Mouse (Mus musculus): ENCODE measurements around the gene Ap3d1. TPM values are rescaled to one million over a fixed set of nuclear protein-coding genes. Genes with fewer than 3 reads are reported as not detected.

The Ap3d1 gene
- total and polyA plus RNA-seq, 2 experiments from 2014 or later = 99.7 to 201 TPM

DNA sequence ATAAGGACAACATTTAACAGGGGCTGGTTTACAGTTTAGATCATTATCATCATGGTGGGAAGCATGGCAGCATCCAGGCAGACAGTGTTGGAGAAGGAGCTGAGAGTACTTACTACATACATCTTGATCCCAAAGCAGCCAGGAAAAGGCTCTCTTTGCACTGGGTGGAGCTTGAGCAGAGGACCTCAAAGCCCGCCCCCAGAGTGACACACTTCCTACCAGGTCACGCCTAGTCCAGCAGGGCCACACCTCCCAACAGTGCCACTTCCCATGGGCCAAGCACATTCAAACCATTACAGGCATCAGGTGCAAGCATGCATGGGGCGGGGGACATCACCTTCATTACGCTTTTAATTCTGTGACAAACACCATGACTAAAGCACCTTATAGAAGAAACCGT is 2.2 kb upstream of the Ap3d1 start:
- H3K9ac ChIP-seq (replicated peaks; ENCODE audit: low read length) = no peak overlapping the region
- DNase-seq (ENCODE audit: low spot score) = no peak
- H3K9me3 ChIP-seq (ENCODE audit: low read length) = no peaks in the 10 kb centered on the region
- no peak overlapping the region for H3K4me2 ChIP-seq (ENCODE audit: low read depth, low read length)
- H3K36me3 ChIP-seq (ENCODE audit: insufficient read depth, low read length) = no peaks in the 10 kb centered on the region
- no peaks in the 10 kb centered on the region for H3K27me3 ChIP-seq (ENCODE audit: insufficient read depth, low read length)
- WGBS = 44% methylated on average over 5 of the region's 5 CpGs
- no peak overlapping the region for H3K27ac ChIP-seq
- H3K4me1 ChIP-seq (ENCODE audit: insufficient read depth, low read length) = peaks cover 15% of the 10 kb centered on the region
- no peak for ATAC-seq
- no peak overlapping the region for H3K4me3 ChIP-seq (ENCODE audit: low read length)
- TF ChIP-seq CTCF (IDR thresholded peaks at IDR 0.05; ENCODE audit: low read depth) = no peak

DNA sequence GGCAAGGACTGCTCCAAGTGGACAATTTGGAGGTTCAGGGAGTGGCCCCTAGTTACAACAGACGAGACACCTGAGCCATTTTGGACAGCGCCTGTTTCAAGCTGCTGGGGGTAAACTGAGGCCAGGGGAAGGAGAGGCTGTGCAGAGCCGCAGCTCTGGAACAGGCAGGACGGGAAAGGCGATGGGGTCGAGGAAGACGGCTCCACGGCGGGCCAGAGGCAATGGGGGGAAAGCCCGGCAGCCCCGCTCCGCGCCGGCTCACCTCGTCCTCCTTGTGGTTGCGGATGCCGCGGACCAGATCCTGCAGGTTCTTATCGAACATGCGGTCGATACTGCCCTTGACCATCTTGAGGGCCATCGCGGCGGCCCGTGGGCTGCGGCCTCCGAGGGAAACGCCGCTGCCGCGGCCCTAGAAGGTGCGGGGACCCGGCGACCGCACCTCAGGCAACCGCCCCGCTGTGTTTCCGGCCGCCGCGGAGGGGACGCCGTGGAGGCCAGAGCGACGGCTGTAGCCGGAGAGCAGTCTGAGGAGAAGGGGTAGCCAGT is 357 bp downstream of the Ap3d1 start:
- DNase-seq (ENCODE audit: low spot score) = no peak
- H3K27me3 ChIP-seq (ENCODE audit: insufficient read depth, low read length) = no peaks in the 10 kb centered on the region
- no peaks in the 10 kb centered on the region for H3K36me3 ChIP-seq (ENCODE audit: insufficient read depth, low read length)
- H3K4me2 ChIP-seq (ENCODE audit: low read depth, low read length) = peak overlapping the region; percentile 92
- WGBS = under 1% methylated on average over 46 of the region's 46 CpGs
- H3K9ac ChIP-seq (replicated peaks; ENCODE audit: low read length) = peak overlapping the region; percentile 99
- no peaks in the 10 kb centered on the region for H3K9me3 ChIP-seq (ENCODE audit: low read length)
- peak overlapping the region; percentile 100 for H3K4me3 ChIP-seq (ENCODE audit: low read length)
- no peak; the same call in 1 of the 2 replicates for ATAC-seq
- H3K4me1 ChIP-seq (ENCODE audit: insufficient read depth, low read length) = peaks cover 20% of the 10 kb centered on the region
- TF ChIP-seq CTCF (IDR thresholded peaks at IDR 0.05; ENCODE audit: low read depth) = no peak
- H3K27ac ChIP-seq = peak overlapping the region; percentile 83

DNA sequence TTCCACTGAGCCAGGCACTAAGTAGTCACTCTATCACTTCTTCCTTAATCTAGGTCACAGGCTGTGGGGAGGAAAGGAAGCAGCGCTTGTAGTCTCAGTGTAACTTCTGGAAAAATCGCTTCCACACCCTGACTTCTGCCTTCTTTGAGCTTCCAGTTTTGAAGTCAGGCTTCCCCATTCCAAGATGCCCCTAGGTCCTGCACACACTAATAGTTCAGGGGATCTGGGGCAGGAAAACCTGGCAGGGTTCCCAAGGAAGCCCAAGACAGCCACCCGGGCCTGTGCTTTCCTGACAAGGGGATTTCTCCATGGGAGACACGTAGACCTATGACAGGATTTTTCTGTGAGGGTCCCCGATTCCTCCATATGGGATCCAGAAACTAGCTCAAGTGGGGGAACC is 918 bp downstream of the Ap3d1 start:
- 22% methylated on average over 5 of the region's 5 CpGs for WGBS
- Histone ChIP-seq H3K4me1 (ENCODE audit: insufficient read depth, low read length) (peaks cover 20% of the 10 kb centered on the region), H3K4me3 (ENCODE audit: low read length) (peak overlapping the region; percentile 100), H3K27me3 (ENCODE audit: insufficient read depth, low read length) (no peaks in the 10 kb centered on the region), H3K9ac (replicated peaks; ENCODE audit: low read length) (peak overlapping the region; percentile 99), H3K9me3 (ENCODE audit: low read length) (no peaks in the 10 kb centered on the region), H3K4me2 (ENCODE audit: low read depth, low read length) (peak overlapping the region; percentile 92), H3K27ac (peak overlapping the region; percentile 83; the same call in 1 of the 2 replicates), H3K36me3 (ENCODE audit: insufficient read depth, low read length) (no peaks in the 10 kb centered on the region)
- ATAC-seq (no peak), DNase-seq (ENCODE audit: low spot score) (peak; percentile 37)
- TF ChIP-seq CTCF (IDR thresholded peaks at IDR 0.05; ENCODE audit: low read depth) = no peak

DNA sequence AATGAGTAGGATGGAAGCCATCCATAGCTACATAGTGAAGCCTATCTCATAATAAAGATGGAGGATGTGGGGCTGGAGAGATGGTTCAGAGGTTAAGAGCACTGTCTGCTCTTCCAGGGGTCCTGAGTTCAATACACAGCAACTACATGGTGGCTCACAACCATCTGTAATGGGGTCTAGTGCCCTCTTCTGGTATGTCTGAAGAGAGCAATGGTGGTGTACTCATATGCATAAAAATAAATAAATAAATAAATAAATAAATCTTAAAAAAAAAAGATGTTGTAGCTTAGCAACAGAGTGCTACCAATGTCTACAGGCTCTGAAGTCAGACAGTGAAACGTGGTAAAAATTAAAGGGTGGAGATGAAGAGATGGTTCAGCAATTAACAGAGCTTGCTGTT is 3.4 kb downstream of the Ap3d1 start:
- no peak for DNase-seq (ENCODE audit: low spot score)
- peak; percentile 9; the same call in 1 of the 2 replicates for TF ChIP-seq CTCF (IDR thresholded peaks at IDR 0.05; ENCODE audit: low read depth)
- Histone ChIP-seq H3K9me3 (ENCODE audit: low read length) (no peaks in the 10 kb centered on the region), H3K4me2 (ENCODE audit: low read depth, low read length) (no peak overlapping the region), H3K27me3 (ENCODE audit: insufficient read depth, low read length) (no peaks in the 10 kb centered on the region), H3K9ac (replicated peaks; ENCODE audit: low read length) (no peak overlapping the region), H3K4me1 (ENCODE audit: insufficient read depth, low read length) (peaks cover 20% of the 10 kb centered on the region), H3K27ac (no peak overlapping the region), H3K4me3 (ENCODE audit: low read length) (no peak overlapping the region), H3K36me3 (ENCODE audit: insufficient read depth, low read length) (no peaks in the 10 kb centered on the region)
- no peak for ATAC-seq
- 41% methylated on average over 1 of the region's 1 CpGs for WGBS

DNA sequence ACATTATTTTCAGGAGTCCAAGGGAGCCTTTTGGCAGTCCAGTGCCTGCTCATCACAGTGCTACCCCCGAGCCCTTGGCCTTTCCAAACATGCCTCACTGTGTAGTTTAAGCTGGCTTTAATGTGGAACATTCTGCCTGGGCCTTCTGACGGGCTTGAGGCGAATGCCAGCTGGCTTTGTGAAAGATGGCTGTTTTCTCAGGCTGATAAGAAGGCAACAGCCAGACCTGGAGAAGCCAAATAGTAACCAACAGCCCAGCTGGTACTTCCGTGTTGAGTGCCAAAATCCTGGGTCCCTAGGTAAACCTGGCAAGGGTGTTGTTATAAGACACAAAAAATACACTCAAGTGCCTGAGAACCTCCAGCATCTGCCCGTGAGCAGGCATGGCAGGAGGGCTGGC is 5.3 kb downstream of the Ap3d1 start:
- Histone ChIP-seq H3K4me1 (ENCODE audit: insufficient read depth, low read length) (peaks cover 15% of the 10 kb centered on the region), H3K4me2 (ENCODE audit: low read depth, low read length) (no peak overlapping the region), H3K9me3 (ENCODE audit: low read length) (no peaks in the 10 kb centered on the region), H3K36me3 (ENCODE audit: insufficient read depth, low read length) (peaks cover 8% of the 10 kb centered on the region), H3K27ac (peak overlapping the region; percentile 32), H3K9ac (replicated peaks; ENCODE audit: low read length) (no peak overlapping the region), H3K4me3 (ENCODE audit: low read length) (no peak overlapping the region), H3K27me3 (ENCODE audit: insufficient read depth, low read length) (no peaks in the 10 kb centered on the region)
- peak; percentile 35 for DNase-seq (ENCODE audit: low spot score)
- no peak for TF ChIP-seq CTCF (IDR thresholded peaks at IDR 0.05; ENCODE audit: low read depth)
- no peak; the same call in 1 of the 2 replicates for ATAC-seq
- WGBS = 47% methylated on average over 5 of the region's 5 CpGs

DNA sequence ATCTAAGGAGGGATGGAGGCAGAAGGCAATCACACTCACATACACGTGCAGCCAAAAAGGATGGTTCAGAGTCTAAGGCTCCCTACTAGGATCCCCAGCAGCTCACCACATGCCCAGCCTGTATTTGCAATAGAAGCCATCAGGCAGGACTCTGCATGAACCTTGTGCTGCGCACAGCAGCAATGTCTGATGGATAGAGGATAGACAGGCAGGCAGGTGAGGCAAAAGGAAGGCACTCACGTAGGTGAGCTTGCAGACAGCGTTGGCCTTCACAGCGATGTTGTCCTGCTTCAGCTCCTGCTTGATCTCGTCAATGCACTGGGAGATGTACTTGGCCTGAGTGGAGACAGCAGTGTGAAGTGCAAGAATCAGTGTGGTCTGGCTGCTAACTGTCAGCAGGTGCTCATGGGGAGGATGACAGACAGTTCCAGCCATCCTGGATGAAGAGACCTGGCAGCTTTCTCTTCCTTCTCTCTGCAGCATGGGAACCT is 9.4 kb downstream of the Ap3d1 start:
- TF ChIP-seq CTCF (IDR thresholded peaks at IDR 0.05; ENCODE audit: low read depth) = no peak
- ATAC-seq (no peak), DNase-seq (ENCODE audit: low spot score) (no peak)
- H3K9me3 ChIP-seq (ENCODE audit: low read length) = no peaks in the 10 kb centered on the region
- H3K4me1 ChIP-seq (ENCODE audit: insufficient read depth, low read length) = no peaks in the 10 kb centered on the region
- no peak overlapping the region for H3K4me3 ChIP-seq (ENCODE audit: low read length)
- no peaks in the 10 kb centered on the region for H3K27me3 ChIP-seq (ENCODE audit: insufficient read depth, low read length)
- no peak overlapping the region for H3K27ac ChIP-seq
- peaks cover 44% of the 10 kb centered on the region for H3K36me3 ChIP-seq (ENCODE audit: insufficient read depth, low read length)
- no peak overlapping the region for H3K9ac ChIP-seq (replicated peaks; ENCODE audit: low read length)
- no peak overlapping the region for H3K4me2 ChIP-seq (ENCODE audit: low read depth, low read length)
- WGBS = 85% methylated on average over 6 of the region's 6 CpGs

DNA sequence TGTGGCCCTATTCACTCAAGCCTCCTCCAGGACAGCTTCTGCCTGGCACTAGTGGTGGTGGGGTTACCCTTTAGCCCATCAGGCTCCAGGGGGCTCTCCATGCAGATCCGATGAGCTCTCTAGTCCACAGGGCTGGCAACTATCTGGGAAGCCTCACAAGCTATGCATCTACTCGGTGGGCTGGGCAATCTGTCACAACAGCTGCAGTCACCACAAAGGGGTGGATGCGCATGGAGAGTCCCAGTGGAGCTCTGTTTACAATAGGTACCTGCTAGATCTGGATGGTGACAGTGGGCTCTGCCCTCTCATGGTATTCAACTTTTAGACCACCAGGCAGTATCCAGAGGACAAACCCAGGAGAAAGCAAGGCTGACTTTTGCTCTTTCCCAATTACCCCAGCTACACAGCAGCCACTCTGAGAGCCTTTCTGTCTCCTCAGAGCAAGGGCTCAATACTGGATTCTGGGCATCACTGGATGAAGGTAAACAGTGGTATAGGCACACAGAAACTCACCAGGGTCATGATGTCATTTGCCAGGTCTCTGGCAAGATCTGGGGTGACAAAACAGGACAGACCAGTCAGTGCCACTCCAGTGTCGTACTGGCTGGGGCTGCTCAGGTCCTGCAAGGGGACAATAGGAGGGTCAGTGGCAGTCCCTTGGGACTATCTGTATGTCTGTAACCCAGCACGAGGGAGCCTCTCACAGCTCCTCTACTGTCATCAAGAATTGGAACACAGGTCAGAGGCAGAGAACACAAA is 14.5 kb downstream of the Ap3d1 start:
- ATAC-seq (no peak), DNase-seq (ENCODE audit: low spot score) (no peak)
- no peak overlapping the region for H3K27ac ChIP-seq
- peaks cover 86% of the 10 kb centered on the region for H3K36me3 ChIP-seq (ENCODE audit: insufficient read depth, low read length)
- H3K4me2 ChIP-seq (ENCODE audit: low read depth, low read length) = no peak overlapping the region
- no peaks in the 10 kb centered on the region for H3K9me3 ChIP-seq (ENCODE audit: low read length)
- H3K27me3 ChIP-seq (ENCODE audit: insufficient read depth, low read length) = no peaks in the 10 kb centered on the region
- no peak overlapping the region for H3K4me3 ChIP-seq (ENCODE audit: low read length)
- H3K9ac ChIP-seq (replicated peaks; ENCODE audit: low read length) = no peak overlapping the region
- no peak for TF ChIP-seq CTCF (IDR thresholded peaks at IDR 0.05; ENCODE audit: low read depth)
- WGBS = 76% methylated on average over 5 of the region's 5 CpGs
- no peaks in the 10 kb centered on the region for H3K4me1 ChIP-seq (ENCODE audit: insufficient read depth, low read length)

All from hindbrain, postnatal 0 days (tissue).